Mouse (Mus musculus): ENCODE measurements around the gene Sema6b.

GRCm38 (mm10) chr17:56139858-56140595 lies at the start of gene Sema6b:
- TF ChIP-seq MYOD1 (IDR thresholded peaks at IDR 0.05; ENCODE audit: control insufficient read depth, insufficient read length, low read depth) (no peak), CTCF (IDR thresholded peaks at IDR 0.05; ENCODE audit: control insufficient read depth, insufficient read depth, insufficient read length) (no peak), USF1 (IDR thresholded peaks at IDR 0.05; ENCODE audit: low read depth) (no peak), MAX (IDR thresholded peaks at IDR 0.05) (no peak), MYOG (IDR thresholded peaks at IDR 0.05; ENCODE audit: control insufficient read depth, extremely low read depth, insufficient read length) (no peak), CEBPB (IDR thresholded peaks at IDR 0.05; ENCODE audit: low read depth) (no peak)

All from C2C12 (cell line).